Mouse (Mus musculus) intestine, embryonic 14.5 days (tissue): Measurements from ENCODE around the gene Dppa5a. TPM values are rescaled to one million over a fixed set of nuclear protein-coding genes. Genes with fewer than 3 reads are reported as not detected.

Experiments
- polyA plus RNA-seq: library from polyadenylated mRNA; unstranded; fragments of >200 nt; fragmentation: Nextera tagmentation; extraction: Ambion mirVana; gene quantifications from 2 replicates; pipeline ENCODE4 v1.2.1, GENCODE M21; 2014

Gene Dppa5a
- polyA plus RNA-seq, 1 experiment from 2014 or later: not detected

Other genes starting within 250 kb of the Dppa5a start
- 43.1 and 46.6 TPM in 2 replicates for gene Gsta4, start 185.4 kb downstream of the Dppa5a start, polyA plus RNA-seq
- 1.2 and 3.1 TPM in 2 replicates for gene Gsta1, start 137.5 kb downstream of the Dppa5a start, polyA plus RNA-seq
- 1.1 and 1.7 TPM in 2 replicates for gene Gm3776, start 111.0 kb downstream of the Dppa5a start, polyA plus RNA-seq
- gene Gm10639, start 78.3 kb downstream of the Dppa5a start, polyA plus RNA-seq: not detected in 2 replicates
- not detected in 2 replicates for gene Omt2a, start 53.4 kb downstream of the Dppa5a start, polyA plus RNA-seq
- gene Omt2b, start 40.6 kb downstream of the Dppa5a start, polyA plus RNA-seq: not detected in 2 replicates
- 0.74 and 2.9 TPM in 2 replicates for gene Gsta2, start 12.4 kb downstream of the Dppa5a start, polyA plus RNA-seq
- 0.24 and 0.40 TPM in 2 replicates for gene Ooep, start 10.5 kb upstream of the Dppa5a start, polyA plus RNA-seq
- gene Ddx43, start 27.6 kb upstream of the Dppa5a start, polyA plus RNA-seq: 0.54 and 0.86 TPM in 2 replicates
- 1.9 and 2.4 TPM in 2 replicates for gene Cgas, start 75.1 kb upstream of the Dppa5a start, polyA plus RNA-seq
- gene Mto1, start 80.0 kb upstream of the Dppa5a start, polyA plus RNA-seq: 25.5 and 26.8 TPM in 2 replicates
- 0.44 TPM in 1 of 2 replicates, not detected in the other for gene Gm17324, start 80.6 kb upstream of the Dppa5a start, polyA plus RNA-seq
- gene Eef1a1, start 121.0 kb upstream of the Dppa5a start, polyA plus RNA-seq: 5,695 and 6,055 TPM in 2 replicates
- 11.8 and 13.6 TPM in 2 replicates for gene Slc17a5, start 219.9 kb upstream of the Dppa5a start, polyA plus RNA-seq
- gene Cd109, start 247.4 kb upstream of the Dppa5a start, polyA plus RNA-seq: 7.4 and 10.8 TPM in 2 replicates